Mouse (Mus musculus): ENCODE measurements around the gene Foxf1.

DNA sequence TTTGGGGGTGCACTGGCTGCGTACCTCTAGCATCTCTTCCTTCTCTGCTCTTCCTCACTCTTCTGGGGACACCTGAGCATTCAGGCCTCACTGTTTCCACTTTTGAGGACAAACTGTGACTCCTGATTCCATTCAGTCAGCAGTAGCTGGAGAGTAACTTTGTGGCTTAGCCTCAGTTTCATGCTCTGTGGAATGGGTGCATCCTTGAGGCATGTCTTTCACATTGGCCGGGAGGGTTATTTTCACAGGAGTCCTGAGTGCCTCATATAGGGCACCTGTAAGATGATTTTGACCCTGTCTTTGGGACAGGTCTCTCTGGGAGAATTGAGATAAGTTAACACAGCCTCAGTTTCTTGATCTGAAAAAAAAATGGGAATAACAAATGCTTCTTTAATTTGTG lies 38.9 kb downstream of the Foxf1 start:
- no peak for TF ChIP-seq CTCF (IDR thresholded peaks at IDR 0.05; ENCODE audit: insufficient read depth, low read length)
- TF ChIP-seq POLR2A (IDR thresholded peaks at IDR 0.05; ENCODE audit: borderline replicate concordance, extremely low read depth, low read depth, low read length): no peak

Data from lung, adult 2 months (tissue).